Mouse (Mus musculus) left cerebral cortex, postnatal 10 days (tissue): ENCODE data around the gene Pianp. TPM values are rescaled to one million over a fixed set of nuclear protein-coding genes. Genes with fewer than 3 reads are reported as not detected.
"Not testable (repeated sequence)": the region's sequence is repeated elsewhere in the genome, so short reads cannot be mapped to it uniquely, and the experiment has no call there.

Experiments used
- DNase-seq, 2 experiments: peaks; one replicate each; pipeline ENCODE4 v3.0.0; 2021 to 2022; ENCODE audit warnings: low spot score in 2 of 2, mixed read lengths in 1 of 2; ENCODE audit errors: extremely low spot score in 1 of 2
- intact Hi-C: fragments of 180-260 bp; cut with DNase I; formaldehyde crosslinking; loops from one replicate; pipeline ENCODE4 v1.15.1; 2025
- total RNA-seq, 2 experiments: library from RNA; stranded (reverse); gene quantifications; 2 replicates each; pipeline ENCODE4 v1.2.3; 2021

Gene Pianp
- total RNA-seq, 2 experiments from 2014 or later: 116 TPM

GRCm38 (mm10) chr6:125003706-125004105 is 7.2 kb downstream of the Pianp start:
- intact Hi-C loops: no loop called here
- no peak for DNase-seq

- DNase-seq: no peak
- intact Hi-C loops: no loop called here
These were observed 8.6 kb downstream of the Pianp start for GRCm38 (mm10) chr6:125005086-125005485.

GRCm38 (mm10) chr6:125008060-125008459 is 11.6 kb downstream of the Pianp start:
- no peak for DNase-seq
- intact Hi-C loops: no loop called here

- intact Hi-C loops: no loop called here
- peak; percentile 98 to 100 for DNase-seq
These were observed 12.2 kb downstream of the Pianp start for GRCm38 (mm10) chr6:125008586-125009128.

GRCm38 (mm10) chr6:125009129-125009180 is 12.5 kb downstream of the Pianp start, which contains the start of gene Zfp384:
Gene Zfp384 (plus strand): TSS chr6:125009145.
- DNase-seq: no peak
- intact Hi-C loops: no loop called here

GRCm38 (mm10) chr6:125009181-125010073 is 12.9 kb downstream of the Pianp start:
- DNase-seq: peak; percentile 71 to 92
- intact Hi-C loops: no loop called here

- DNase-seq: no peak
- intact Hi-C loops: no loop called here
These were observed 21.2 kb downstream of the Pianp start for GRCm38 (mm10) chr6:125017682-125018081.

GRCm38 (mm10) chr6:125030532-125030931 is 34.0 kb downstream of the Pianp start:
- DNase-seq: peak in 1 of 2 experiments; percentile 69

GRCm38 (mm10) chr6:125031604-125032003 is 35.1 kb downstream of the Pianp start:
- DNase-seq: no peak
- intact Hi-C loops: no loop called here

More at GRCm38 (mm10) chr6:125030532-125030931, 34.0 kb downstream of the Pianp start:
- intact Hi-C loops: not testable (repeated sequence)

GRCm38 (mm10) chr6:125038666-125039065 is 42.2 kb downstream of the Pianp start:
- DNase-seq: no peak
- intact Hi-C loops: no loop called here

- intact Hi-C loops: no loop called here
- no peak for DNase-seq
These were observed 42.6 kb downstream of the Pianp start for GRCm38 (mm10) chr6:125039131-125039530.

GRCm38 (mm10) chr6:125039533-125040153 is 43.1 kb downstream of the Pianp start, which contains the start of gene Ing4:
Gene Ing4 (plus strand): TSS chr6:125039760.
- DNase-seq: peak; percentile 93
- intact Hi-C loops: no loop called here

- intact Hi-C loops: no loop called here
- DNase-seq: no peak
These were observed 43.7 kb downstream of the Pianp start for GRCm38 (mm10) chr6:125040221-125040620.

- intact Hi-C loops: no loop called here
These were observed 44.6 kb downstream of the Pianp start for GRCm38 (mm10) chr6:125041047-125041446.

GRCm38 (mm10) chr6:125042081-125042480 is 45.6 kb downstream of the Pianp start:
- intact Hi-C loops: no loop called here
- DNase-seq: no peak

More at GRCm38 (mm10) chr6:125041047-125041446, 44.6 kb downstream of the Pianp start:
- DNase-seq: no peak

GRCm38 (mm10) chr6:125046691-125047090 is 50.2 kb downstream of the Pianp start:
- DNase-seq: peak; percentile 66 to 88
- intact Hi-C loops: loop anchor here (2.0 kb wide), 1 partner anchor 36 kb away; no protein-coding TSS in a partner anchor

- no peak for DNase-seq
- intact Hi-C loops: no loop called here
These were observed 53.2 kb downstream of the Pianp start, which contains the start of gene Acrbp for GRCm38 (mm10) chr6:125049678-125050077. Gene Acrbp (plus strand): TSS chr6:125049689.

GRCm38 (mm10) chr6:125051237-125051636 is 54.7 kb downstream of the Pianp start:
- no peak for DNase-seq
- intact Hi-C loops: no loop called here
